Mouse (Mus musculus): ENCODE results near the gene Dpp10.

Gene Dpp10

DNA sequence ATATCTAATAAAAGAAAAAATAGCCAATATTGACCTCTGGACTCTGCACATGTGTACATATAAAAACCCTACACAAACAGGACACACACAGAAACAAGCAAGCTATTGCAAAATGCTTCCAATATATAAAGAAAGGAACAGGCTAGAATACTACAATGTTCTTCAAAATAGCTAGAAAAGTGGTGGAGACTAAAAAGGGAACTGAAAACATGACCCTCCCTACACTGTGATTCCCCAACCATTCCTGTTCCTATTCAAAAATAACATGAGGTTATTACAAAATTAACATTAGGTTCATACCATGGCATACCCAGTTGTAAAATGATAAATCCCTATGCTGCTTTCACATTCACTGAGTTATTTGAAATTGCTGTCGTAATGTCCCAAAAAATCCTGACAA is 125.8 kb downstream of the Dpp10 start:
- no peak for DNase-seq (ENCODE audit: low spot score in 2 of 2)

DNA sequence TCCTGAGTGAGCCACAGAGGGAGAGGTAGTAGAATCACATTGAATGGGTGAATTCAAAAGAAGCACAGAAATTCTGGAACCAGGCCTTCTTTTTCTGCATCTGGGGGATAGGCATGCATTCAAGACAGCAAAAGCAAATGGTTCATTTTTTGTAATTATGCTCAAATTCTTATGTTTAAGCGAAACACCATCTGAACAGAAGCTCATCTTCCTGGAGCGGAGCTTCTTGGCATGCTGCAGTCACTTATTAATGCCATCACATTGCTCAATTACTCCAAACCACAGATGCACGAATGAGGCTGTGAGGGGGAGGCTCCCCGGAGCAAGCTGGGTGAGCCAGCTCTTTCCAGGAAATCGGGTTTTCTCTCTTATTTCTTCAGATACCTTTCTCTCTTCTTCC is 142.7 kb downstream of the Dpp10 start:
- no peak for DNase-seq (ENCODE audit: low spot score in 2 of 2)

DNA sequence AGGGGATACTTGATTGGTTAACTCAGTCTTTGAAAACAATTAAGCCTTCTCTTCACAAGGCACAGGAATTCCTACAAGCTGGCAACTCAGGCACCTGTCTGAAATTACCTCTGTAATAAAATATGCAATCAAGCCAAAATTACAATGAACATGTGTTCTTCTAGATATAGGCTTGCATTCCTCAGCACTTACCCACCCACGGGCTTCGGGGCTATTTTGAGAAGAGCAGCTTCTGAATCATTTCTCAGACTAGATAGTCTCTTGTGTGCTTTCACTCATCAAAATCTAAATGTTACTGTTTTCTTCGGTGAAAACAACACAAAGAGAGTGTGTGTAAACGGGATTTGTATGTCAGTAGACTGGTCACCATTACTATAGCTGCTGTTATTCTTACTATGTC is 144.1 kb downstream of the Dpp10 start:
- no peak for DNase-seq (ENCODE audit: low spot score in 2 of 2)

DNA sequence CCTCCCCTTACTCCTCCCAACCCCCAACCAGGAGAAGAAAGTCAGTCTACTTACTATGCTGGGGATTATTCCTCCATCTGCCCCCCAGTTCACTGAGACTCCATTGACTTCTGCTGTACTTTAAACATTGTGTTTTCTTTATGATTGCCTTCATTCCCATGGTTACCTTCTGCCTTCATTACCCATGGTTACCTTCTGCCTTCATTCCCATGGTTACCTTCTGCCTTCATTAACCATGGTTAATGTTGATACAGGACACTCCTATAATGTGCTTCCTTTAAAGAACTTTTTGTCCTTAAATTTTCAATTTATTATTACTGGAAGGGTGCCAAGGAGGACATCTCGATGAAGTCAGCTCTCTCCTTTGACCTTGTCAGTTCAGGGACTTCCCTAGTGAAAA is 158.1 kb downstream of the Dpp10 start:
- no peak for DNase-seq (ENCODE audit: low spot score in 2 of 2)

DNA sequence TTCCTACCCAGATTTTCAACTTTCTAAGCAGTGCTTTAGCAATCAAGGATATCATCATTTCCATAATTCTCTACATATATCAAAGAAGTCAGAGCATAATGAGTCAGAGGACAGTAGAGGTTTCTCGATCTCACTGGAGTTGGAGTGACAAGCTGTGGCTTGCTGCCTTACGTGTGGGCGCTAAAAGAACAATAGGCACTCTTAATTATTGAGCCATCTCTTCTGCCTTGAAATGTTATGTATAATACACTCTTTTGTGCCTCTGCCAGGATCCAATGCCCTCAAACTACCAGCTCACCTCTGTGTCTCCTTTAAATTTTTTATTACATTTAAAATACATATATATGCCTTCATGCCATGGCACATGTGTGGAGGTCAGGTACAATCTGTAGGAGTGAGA is 198.5 kb downstream of the Dpp10 start:
- no peak for DNase-seq (ENCODE audit: low spot score in 2 of 2)

DNA sequence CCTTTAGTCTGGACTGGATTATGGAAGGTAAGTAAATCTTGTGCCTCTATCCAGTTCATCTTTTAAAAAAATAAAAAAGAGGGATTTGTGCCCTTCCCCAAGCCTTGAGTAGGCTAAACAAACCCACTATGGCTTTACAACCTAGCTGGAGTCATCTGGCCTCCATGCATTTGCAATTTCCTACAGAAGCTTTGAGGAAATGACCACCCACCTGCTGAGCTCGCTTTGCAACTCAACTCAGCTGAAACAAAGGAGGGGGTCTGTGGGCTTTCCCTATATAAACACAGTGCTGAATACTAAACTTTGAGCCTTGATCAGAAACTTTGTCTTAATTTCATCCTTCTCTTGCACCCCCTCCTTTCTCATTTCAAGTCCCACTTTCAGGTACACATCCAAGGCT is 244.2 kb downstream of the Dpp10 start:
- DNase-seq (ENCODE audit: low spot score in 2 of 2) = no peak

DNA sequence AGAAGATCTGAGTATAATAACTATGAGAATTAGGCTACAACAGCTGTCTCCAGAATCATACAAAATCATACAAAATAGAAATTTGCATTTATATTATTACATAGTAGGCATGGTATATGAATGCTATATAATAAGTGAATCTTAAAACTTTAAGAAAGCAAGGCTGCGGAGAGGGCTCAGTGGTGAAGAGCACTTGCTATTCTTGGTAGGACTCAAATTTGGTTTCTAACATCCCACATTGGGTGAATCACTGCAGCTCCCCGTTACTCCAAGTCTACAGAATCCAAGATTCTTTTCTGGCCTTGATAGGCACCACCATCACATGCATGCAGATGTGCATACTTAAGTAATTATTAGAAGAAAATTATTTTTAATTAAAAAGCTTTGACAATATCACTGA is 279.8 kb downstream of the Dpp10 start:
- DNase-seq (ENCODE audit: low spot score in 2 of 2) = no peak

DNA sequence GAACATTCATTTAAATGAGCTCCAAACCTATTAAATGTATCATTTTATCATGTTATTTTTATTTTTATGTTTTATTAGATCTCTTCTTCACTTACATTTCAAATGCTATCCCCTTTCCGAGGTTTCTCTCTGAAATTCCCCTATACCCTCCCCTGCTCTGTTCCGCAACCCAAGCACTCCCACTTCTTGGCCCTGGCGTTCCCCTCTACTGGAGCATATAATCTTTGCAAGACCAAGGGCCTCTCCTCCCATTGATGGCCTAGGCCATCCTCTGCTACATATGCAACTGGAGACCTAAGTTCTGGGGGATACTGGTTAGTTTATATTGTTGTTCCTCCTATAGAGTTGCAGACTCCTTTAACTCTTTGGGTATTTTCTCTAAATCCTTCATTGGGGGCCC is 283.1 kb downstream of the Dpp10 start:
- DNase-seq (ENCODE audit: low spot score in 2 of 2) = no peak

DNA sequence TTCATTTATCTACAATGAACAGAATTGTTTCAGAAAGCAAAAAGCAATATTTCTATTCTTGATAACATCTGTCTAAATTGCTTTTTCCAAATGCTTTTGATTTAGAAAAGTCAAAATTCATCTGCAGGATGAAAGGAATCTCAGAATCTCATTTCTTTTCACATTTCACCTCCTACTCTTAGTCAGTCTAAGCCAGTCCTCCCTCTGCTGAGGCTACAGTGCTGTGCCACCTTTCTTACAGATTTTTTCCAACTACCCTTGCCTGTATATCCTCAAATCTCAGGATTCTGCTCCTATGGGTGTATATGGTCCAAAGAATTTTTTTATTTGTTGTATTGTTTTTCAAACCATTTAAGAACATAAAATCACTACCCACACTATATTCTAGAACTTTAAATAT is 289.3 kb downstream of the Dpp10 start:
- DNase-seq (ENCODE audit: low spot score in 2 of 2) = no peak

DNA sequence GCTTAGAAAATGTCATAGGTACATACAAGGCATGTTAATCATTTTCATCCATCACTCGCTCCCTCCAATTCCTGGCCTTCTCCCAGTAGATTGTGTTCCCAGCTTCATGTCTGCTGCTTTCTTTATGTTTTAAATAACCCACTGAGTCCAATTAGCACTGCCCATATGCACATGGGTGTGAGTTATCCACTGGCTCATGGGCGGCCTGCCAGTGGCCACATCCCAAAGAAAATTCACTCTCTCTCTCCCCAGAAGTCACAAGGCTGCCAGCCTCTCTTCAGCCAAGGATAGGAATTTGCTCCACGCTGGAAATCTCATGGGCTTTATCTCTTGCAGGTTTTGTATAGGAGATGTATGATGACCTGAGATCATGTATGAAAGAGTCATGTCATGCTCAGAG is 338.1 kb downstream of the Dpp10 start:
- DNase-seq (ENCODE audit: low spot score in 2 of 2) = no peak

DNA sequence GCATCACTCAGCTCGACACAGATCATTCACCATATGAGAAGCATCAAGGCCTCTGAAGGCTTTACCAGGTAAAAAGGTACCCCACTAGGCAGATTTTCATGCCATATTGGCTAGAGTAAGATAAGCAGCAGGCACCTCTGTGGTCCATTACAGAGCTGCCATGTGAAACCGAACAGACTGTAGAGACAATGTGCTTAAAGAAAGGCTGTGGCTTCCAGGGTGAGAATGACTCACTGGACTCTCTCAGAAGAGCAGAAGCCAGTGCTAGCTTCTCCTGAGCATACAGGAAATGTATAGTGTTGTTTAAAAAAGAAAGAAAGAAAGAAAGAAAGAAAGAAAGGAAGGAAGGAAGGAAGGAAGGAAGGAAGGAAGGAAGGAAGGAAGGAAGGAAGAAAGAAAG is 386.9 kb downstream of the Dpp10 start:
- DNase-seq (ENCODE audit: low spot score in 2 of 2) = no peak

DNA sequence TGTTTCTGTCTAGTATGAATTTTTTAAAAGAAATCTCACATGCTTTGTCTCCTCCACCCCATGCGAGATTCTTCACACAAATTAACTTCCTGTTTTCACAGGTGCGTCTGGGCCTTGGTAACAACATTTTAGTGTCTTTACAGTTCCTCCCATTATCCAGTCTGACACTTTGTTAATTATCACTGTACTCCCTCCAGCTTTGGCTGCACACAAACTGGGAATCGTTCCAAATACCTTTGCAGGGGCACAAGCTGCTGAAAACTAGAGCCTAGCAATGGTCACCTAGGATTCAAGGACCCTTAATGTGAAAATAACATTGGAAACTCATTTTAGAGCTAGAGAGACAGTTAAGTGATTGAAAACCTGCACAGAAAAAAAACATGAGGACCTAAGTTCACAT is 388.8 kb downstream of the Dpp10 start:
- no peak for DNase-seq (ENCODE audit: low spot score in 2 of 2)

DNA sequence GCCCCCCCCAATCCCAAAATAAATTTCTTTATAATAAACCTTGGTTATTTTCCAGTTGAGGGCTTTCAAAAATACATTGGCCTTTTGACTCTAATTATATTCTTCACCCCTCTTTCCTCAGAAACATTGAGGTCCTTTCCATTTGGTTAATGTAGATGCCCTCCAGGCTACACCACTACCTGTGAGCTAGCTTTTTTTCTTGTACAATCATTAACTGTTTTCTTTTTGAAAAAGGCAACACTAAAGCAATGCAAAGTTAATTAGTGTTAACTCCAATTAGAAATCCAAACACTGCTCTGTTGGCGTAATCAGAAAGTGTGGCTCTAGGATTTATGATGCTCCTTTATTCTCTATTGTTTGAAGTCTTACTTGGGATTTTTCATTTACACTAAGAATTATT is 407.5 kb downstream of the Dpp10 start:
- DNase-seq (ENCODE audit: low spot score in 2 of 2) = no peak

DNA sequence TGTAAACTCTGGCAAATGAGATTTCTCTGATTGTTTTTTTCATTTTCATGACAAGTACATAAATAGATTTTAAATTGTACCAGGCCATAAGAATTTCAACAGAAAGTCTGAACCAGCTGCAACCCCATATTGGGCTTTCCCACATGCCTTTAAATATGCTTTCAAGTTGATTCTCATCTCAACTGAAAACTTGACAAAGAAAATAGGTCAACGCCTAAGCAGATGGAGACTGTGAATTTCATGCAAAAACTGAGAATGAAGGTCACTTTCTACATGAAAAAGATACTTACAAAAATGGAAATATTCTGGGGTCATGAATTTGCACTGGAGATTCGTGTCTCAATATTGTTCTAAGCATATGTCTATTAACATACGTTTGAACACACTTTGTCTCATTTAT is 417.1 kb downstream of the Dpp10 start:
- DNase-seq (ENCODE audit: low spot score in 2 of 2) = no peak

DNA sequence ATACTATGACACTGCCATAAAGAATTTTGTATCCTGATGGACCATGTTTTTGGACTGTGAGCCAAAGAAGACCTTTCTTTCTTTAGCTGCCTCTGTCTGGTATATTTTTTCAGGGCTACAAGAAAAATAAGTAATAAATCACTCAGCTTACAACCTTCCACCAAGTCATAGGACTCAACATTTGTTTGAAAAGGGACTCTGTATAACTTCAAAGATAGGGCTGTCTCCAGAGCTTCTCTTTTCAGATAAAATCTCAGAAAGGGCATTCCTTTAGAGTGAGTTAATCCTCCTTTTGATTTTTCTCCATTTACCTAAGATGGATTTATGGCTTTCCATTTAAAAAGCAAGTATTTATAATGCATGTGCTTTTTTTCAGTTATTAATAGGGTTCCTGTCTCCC is 460.5 kb downstream of the Dpp10 start:
- DNase-seq (ENCODE audit: low spot score in 2 of 2) = no peak

DNA sequence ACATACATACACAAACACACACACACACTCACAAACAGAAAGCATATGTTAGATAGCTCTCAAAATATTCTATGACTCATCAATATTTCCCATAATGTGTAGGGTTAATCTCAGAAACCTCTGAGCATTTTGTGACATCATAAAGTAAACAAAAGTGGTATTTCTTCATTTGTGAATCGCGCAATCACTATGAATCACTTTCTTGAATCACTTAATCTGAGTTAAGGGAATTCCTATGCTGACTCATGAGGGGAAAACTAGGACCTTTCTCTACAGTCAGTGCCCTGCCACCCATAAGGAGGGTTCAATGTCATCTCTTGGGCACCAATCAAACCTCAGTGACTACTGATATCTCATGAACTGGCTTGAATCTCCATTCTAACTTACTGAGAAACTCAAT is 465.2 kb downstream of the Dpp10 start:
- DNase-seq (ENCODE audit: low spot score in 2 of 2) = no peak

DNA sequence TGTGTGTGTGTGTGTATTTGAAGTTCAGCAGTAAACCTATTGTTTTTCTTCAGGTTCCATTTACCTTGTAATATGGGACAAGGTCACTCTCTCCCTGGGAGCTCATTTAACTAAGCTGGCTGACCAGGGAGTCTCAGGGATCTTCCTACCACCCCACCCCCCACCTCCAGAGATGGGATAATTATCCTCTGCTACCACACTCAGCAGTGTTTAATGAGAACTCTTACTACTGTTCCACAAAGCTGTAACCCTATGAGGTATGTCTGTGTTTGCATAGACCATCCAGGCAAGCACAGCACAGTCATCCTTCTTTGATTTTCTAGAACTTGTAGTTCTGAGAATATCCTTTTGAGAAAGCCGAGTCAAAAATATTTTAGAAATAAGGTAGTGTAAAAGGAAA is 471.6 kb downstream of the Dpp10 start:
- DNase-seq (ENCODE audit: low spot score in 2 of 2) = no peak

DNA sequence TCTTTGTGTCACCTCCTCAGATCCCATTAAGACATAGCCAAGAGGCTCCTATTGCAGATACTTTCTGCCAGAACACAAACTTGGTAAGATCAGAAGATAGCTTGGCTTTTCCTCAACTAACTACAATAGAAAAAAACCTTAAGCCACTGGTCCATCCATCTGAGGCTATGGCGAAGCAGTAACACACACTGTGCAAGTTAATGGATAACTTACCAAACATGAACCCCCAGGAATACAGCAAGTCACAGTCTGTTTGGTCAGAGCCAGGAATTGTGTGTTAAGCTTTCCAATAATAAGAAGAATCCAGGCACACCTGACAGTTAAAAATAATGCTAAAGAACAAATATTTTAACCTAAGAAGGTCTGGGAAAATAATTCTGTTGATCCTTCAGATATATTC is 502.9 kb downstream of the Dpp10 start:
- DNase-seq (ENCODE audit: low spot score in 2 of 2) = no peak

DNA sequence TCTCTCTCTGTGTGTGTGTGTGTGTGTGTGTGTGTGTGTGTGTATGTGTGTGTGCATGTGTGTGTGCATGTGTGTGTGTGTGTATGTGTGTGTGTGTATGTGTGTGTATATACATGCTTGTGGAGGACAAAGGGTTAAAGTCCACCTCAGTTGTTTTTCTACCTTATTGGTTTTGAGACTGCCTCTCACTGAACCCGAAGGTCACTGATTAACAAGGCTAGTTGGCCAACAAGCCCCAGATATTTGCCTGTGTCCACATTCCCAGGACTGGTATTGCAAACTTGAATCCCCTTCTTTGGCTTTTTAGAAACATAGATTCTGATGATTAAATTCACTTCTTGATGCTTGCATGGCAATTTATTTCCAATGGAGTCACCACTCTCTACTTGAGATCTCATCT is 577.6 kb downstream of the Dpp10 start:
- DNase-seq (ENCODE audit: low spot score in 2 of 2) = no peak

DNA sequence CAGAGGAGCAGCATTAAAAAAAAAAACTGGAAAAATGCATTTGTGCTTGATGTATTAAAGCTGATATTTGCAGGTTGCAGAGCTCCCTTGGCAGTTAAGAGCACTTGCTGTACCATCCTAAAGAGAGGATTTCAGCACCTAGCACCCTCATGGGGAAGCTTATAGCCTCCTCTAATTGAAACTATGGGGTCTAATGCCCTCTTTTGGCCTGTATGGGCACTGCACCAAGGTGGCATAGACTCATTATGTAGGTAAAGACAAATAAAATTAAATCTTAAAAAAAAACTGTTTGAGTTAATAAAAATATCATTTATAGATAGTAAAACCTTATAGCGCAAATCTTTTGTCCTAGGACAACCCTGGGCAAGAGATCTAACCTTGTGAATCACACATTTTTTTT is 631.2 kb downstream of the Dpp10 start:
- no peak for DNase-seq (ENCODE audit: low spot score in 2 of 2)

DNA sequence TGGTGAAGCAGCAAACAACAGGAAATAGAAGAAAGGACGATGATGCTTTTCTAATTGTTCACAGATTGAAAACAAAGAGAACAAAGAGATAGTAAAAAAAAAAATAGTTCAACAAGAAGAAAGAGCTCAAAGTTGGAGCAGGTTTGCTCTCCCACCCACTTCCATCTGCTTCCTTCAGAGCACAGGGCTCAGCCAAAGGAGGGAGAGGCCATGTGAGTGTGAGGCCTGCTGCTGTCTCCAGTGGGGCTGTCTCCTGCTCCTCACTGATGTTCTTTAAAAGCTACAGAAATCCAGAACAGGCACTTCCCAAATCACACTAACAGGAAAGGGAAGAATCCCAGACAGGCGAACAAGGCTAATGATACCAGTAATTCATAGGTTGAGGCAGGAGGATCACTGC is 694.1 kb downstream of the Dpp10 start:
- no peak for DNase-seq (ENCODE audit: low spot score in 2 of 2)

DNA sequence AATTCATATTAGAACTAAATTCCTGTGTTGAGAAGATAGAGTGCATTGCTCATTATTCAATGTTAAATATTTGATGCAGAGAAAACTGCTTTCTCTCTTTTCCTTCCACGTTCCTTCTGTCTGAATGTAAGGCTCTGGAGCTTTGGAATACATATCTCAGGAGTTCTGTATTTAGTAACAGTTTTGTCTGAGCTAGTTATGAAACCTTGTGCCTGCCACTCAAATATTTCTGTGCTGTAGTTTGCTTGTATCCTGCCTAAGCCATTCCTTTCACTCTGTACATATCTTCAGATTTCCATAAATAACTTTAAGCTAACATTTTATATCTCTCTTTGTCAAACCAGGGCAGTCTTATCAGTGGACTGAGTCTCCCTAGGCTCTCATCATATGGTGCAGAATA is 707.5 kb downstream of the Dpp10 start:
- DNase-seq (ENCODE audit: low spot score in 2 of 2) = no peak

DNA sequence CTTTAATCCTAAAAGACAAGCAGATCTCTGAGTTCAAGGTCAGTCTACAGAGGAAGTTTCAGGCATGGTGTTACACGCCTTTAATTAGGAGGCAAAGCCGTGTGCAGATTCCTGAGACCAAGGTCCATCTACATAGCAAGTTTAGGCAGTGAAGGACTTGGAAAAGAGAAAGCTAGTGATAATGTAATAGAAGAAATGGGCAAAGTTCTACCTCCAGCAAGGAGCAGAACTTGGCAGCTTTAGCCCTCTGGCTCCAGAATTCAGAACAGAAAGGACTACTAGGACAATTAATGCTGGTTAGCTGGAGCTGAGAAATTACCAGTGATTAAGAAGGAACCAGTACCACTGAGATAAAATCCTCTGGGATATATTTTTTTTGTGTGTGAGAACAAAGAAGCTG is 728.5 kb downstream of the Dpp10 start:
- DNase-seq (ENCODE audit: low spot score in 2 of 2) = no peak

Measured in urinary bladder, postnatal 36 days (tissue).